Mouse (Mus musculus): ENCODE measurements at regions not wholly inside any gene's neighbourhood (a gene's known extent, or its start where the extent isn't known, plus 50 kb on each side); places are given as distances from the start of the nearest gene placed in this dataset.

DNA sequence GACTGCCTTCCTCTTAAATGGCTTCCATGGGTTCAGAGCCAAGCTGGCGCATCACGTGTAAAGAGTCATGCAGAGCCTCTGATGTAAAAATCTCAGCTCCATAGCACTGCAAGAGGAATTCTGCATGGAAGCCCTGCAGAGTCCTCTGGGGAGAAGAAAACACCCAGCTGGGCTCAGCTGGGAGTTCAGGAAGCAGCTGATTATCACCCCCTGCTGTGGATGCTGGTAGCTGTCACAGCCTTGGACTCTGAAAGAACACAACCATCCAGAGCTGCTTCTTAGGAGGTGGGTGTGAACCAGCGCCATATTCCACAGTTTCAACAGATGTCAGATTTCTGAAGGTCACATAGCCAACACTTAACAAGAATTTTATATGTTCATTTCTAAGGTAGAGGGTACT lies 329.2 kb downstream of the Hs3st1 start:
- Histone ChIP-seq H3K9ac (ENCODE audit: low read depth, low read length) (no peak overlapping the region), H3K27me3 (ENCODE audit: control insufficient read depth, insufficient read depth, low read length) (no peaks in the 10 kb centered on the region), H3K4me3 (ENCODE audit: low read length) (no peak overlapping the region), H3K4me2 (replicated peaks; ENCODE audit: low read depth, low read length) (no peak overlapping the region), H3K36me3 (ENCODE audit: control insufficient read depth, insufficient read depth, low read length) (no peaks in the 10 kb centered on the region), H3K27ac (ENCODE audit: low read depth, low read length) (no peak overlapping the region), H3K9me3 (ENCODE audit: control insufficient read depth, low read length) (no peaks in the 10 kb centered on the region), H3K4me1 (ENCODE audit: control insufficient read depth, insufficient read depth, low read length) (no peaks in the 10 kb centered on the region)
- 71% methylated on average over 3 of the region's 3 CpGs for WGBS
- ATAC-seq (ENCODE audit: low FRiP score, low TSS enrichment): no peak

DNA sequence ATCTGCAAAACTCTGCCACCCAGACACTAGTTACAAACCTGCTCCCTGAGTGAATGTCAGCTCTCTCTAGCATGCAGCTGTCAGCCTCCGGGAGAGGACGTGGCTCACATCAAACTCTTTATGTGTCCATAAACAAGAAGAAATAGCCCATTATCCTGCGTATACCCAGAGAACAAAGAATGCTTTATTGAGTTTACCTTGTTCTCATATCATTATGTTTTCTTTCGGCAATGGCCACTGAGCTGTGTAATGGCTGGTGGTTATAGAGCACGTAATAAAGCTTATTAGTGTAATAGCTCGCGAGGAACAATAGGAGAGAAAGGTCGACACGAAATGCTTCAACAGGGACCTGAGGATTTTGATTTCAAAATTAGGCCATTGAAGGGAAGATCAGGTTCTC lies 331.6 kb downstream of the Hs3st1 start:
- WGBS: 43% methylated on average over 9 of the region's 9 CpGs
- Histone ChIP-seq H3K4me3 (ENCODE audit: low read length) (no peak overlapping the region), H3K4me1 (ENCODE audit: control insufficient read depth, insufficient read depth, low read length) (no peaks in the 10 kb centered on the region), H3K27me3 (ENCODE audit: control insufficient read depth, insufficient read depth, low read length) (no peaks in the 10 kb centered on the region), H3K4me2 (replicated peaks; ENCODE audit: low read depth, low read length) (no peak overlapping the region), H3K36me3 (ENCODE audit: control insufficient read depth, insufficient read depth, low read length) (no peaks in the 10 kb centered on the region), H3K27ac (ENCODE audit: low read depth, low read length) (no peak overlapping the region), H3K9ac (ENCODE audit: low read depth, low read length) (no peak overlapping the region), H3K9me3 (ENCODE audit: control insufficient read depth, low read length) (no peaks in the 10 kb centered on the region)
- ATAC-seq (ENCODE audit: low FRiP score, low TSS enrichment): no peak

DNA sequence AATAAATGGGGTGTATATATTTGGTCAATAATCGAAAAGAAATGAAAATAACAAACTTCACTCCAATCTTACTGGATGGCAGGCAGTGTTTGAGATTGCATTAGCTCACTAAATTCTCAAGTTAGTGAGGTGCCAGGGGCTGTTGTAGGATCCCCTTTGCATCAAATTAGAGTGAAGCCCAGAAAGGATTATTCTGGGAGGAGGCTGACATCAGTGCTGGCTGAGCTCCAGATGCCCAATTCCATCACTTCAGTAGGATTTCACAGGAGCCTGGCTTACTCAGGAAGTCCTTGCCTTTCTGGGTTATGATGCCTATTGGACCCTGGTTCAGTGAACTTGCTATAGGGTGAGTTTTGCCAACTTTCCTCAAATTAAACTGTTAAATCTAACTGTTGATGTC lies 336.5 kb downstream of the Hs3st1 start:
- H3K4me1 ChIP-seq (ENCODE audit: control insufficient read depth, insufficient read depth, low read length): no peaks in the 10 kb centered on the region
- H3K27me3 ChIP-seq (ENCODE audit: control insufficient read depth, insufficient read depth, low read length): no peaks in the 10 kb centered on the region
- no peak overlapping the region for H3K4me3 ChIP-seq (ENCODE audit: low read length)
- H3K4me2 ChIP-seq (replicated peaks; ENCODE audit: low read depth, low read length): no peak overlapping the region
- no peak overlapping the region for H3K27ac ChIP-seq (ENCODE audit: low read depth, low read length)
- WGBS: 92% methylated on average over 1 of the region's 1 CpGs
- H3K36me3 ChIP-seq (ENCODE audit: control insufficient read depth, insufficient read depth, low read length): no peaks in the 10 kb centered on the region
- ATAC-seq (ENCODE audit: low FRiP score, low TSS enrichment): no peak
- no peak overlapping the region for H3K9ac ChIP-seq (ENCODE audit: low read depth, low read length)
- H3K9me3 ChIP-seq (ENCODE audit: control insufficient read depth, low read length): no peaks in the 10 kb centered on the region

DNA sequence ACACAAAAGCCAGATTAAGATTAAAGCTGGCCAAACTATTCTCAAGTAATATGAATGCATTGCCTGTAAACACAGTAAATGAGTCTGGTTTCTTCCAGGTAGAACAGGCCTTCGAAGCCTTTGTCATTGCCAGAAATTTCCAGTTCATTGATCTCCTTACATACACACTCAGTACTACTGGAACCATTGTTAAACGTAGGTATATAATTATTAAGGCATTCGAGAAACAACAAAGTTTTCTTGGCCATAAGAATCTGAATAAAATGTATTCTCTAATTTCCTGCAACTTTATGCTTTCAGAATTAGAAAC lies 337.5 kb downstream of the Hs3st1 start:
- no peak overlapping the region for H3K4me3 ChIP-seq (ENCODE audit: low read length)
- H3K9me3 ChIP-seq (ENCODE audit: control insufficient read depth, low read length): no peaks in the 10 kb centered on the region
- H3K4me1 ChIP-seq (ENCODE audit: control insufficient read depth, insufficient read depth, low read length): no peaks in the 10 kb centered on the region
- WGBS: 88% methylated on average over 3 of the region's 3 CpGs
- H3K36me3 ChIP-seq (ENCODE audit: control insufficient read depth, insufficient read depth, low read length): no peaks in the 10 kb centered on the region
- no peak overlapping the region for H3K4me2 ChIP-seq (replicated peaks; ENCODE audit: low read depth, low read length)
- H3K27ac ChIP-seq (ENCODE audit: low read depth, low read length): no peak overlapping the region
- no peak for ATAC-seq (ENCODE audit: low FRiP score, low TSS enrichment)
- H3K9ac ChIP-seq (ENCODE audit: low read depth, low read length): no peak overlapping the region
- no peaks in the 10 kb centered on the region for H3K27me3 ChIP-seq (ENCODE audit: control insufficient read depth, insufficient read depth, low read length)

DNA sequence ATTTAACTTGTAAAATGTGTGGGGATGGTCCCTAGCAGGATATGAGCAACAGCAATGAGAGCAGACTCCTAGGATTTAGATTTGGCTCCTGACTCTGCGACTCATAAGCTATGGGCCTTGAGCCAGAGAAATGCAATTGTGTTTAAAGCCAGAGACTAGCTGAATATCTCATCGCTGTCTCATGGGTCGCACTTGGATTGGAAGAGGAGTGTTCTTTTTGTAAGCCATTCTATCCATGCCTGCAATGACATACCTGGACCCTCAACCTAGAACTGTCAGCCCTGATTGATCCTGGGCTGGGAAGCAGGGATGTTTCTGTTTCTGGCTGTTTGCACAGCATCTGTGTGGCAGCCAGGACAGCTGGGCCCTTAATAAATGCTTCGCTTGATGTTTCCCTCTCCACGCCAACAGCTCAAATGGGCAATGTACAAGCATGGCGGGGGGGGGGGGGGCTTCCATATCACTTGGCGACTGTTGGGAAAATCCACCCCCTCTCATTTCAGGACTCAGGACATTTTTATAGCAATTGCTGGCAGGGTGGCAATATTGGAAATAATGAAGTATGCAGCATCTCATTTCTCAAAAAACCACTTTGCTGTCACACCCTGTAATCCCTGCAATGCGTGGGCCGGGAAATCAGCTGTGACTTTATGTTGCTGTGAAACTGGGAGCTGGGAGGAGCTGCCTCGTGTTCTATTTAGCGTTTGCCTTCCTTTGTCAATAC lies 338.0 kb downstream of the Hs3st1 start:
- Histone ChIP-seq H3K9ac (ENCODE audit: low read depth, low read length) (no peak overlapping the region), H3K27me3 (ENCODE audit: control insufficient read depth, insufficient read depth, low read length) (no peaks in the 10 kb centered on the region), H3K27ac (ENCODE audit: low read depth, low read length) (no peak overlapping the region), H3K36me3 (ENCODE audit: control insufficient read depth, insufficient read depth, low read length) (no peaks in the 10 kb centered on the region), H3K4me2 (replicated peaks; ENCODE audit: low read depth, low read length) (no peak overlapping the region), H3K4me3 (ENCODE audit: low read length) (no peak overlapping the region), H3K9me3 (ENCODE audit: control insufficient read depth, low read length) (no peaks in the 10 kb centered on the region), H3K4me1 (ENCODE audit: control insufficient read depth, insufficient read depth, low read length) (no peaks in the 10 kb centered on the region)
- no peak for ATAC-seq (ENCODE audit: low FRiP score, low TSS enrichment)
- WGBS: 87% methylated on average over 11 of the region's 11 CpGs

DNA sequence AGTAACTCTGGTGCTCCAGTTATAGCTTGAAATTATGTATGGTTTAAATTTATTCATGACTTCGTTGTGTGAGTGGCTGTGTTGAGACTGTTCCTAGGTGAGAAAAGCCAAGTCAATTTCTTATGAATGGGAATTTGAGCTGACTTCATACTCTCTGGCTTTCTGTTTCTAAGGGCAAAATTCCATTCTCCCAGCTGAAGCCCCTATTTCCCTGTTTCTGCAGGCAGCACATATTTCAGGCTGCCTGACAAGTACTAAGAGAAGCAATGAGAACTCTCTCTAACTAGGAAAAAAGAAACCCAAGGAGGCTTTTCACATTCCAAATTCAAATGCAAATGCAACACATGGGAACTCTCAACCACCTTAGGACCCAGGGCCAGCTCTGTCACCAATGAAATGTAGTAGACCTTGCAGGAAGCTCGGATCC lies 338.7 kb downstream of the Hs3st1 start:
- Histone ChIP-seq H3K9me3 (ENCODE audit: control insufficient read depth, low read length) (no peaks in the 10 kb centered on the region), H3K36me3 (ENCODE audit: control insufficient read depth, insufficient read depth, low read length) (no peaks in the 10 kb centered on the region), H3K27me3 (ENCODE audit: control insufficient read depth, insufficient read depth, low read length) (no peaks in the 10 kb centered on the region), H3K27ac (ENCODE audit: low read depth, low read length) (no peak overlapping the region), H3K9ac (ENCODE audit: low read depth, low read length) (no peak overlapping the region), H3K4me2 (replicated peaks; ENCODE audit: low read depth, low read length) (no peak overlapping the region), H3K4me1 (ENCODE audit: control insufficient read depth, insufficient read depth, low read length) (no peaks in the 10 kb centered on the region), H3K4me3 (ENCODE audit: low read length) (no peak overlapping the region)
- ATAC-seq (ENCODE audit: low FRiP score, low TSS enrichment): no peak
- WGBS: 59% methylated on average over 2 of the region's 2 CpGs

DNA sequence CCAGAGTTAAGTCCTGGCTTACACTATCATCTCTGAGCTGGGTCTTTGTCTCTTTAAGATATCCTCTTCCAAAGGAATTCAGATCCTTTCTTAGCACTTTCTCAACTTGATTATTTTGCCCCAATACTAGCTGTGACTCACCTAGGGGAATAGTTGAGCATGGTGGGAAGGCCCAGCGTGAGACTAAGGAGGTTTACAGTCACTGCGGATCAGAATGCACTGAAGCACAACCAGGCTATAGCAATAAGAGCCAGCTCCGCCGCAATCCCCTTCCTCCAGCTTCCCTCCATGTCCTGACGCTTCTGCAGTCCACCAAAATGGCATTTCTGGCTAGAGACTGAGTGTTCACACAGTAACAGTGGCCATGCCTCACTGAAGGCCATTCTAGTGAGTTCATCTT lies 342.5 kb downstream of the Hs3st1 start:
- H3K9ac ChIP-seq (ENCODE audit: low read depth, low read length): no peak overlapping the region
- no peak overlapping the region for H3K27ac ChIP-seq (ENCODE audit: low read depth, low read length)
- 60% methylated on average over 5 of the region's 5 CpGs for WGBS
- no peaks in the 10 kb centered on the region for H3K27me3 ChIP-seq (ENCODE audit: control insufficient read depth, insufficient read depth, low read length)
- no peak overlapping the region for H3K4me2 ChIP-seq (replicated peaks; ENCODE audit: low read depth, low read length)
- H3K9me3 ChIP-seq (ENCODE audit: control insufficient read depth, low read length): no peaks in the 10 kb centered on the region
- no peaks in the 10 kb centered on the region for H3K36me3 ChIP-seq (ENCODE audit: control insufficient read depth, insufficient read depth, low read length)
- no peaks in the 10 kb centered on the region for H3K4me1 ChIP-seq (ENCODE audit: control insufficient read depth, insufficient read depth, low read length)
- ATAC-seq (ENCODE audit: low FRiP score, low TSS enrichment): no peak
- H3K4me3 ChIP-seq (ENCODE audit: low read length): no peak overlapping the region

DNA sequence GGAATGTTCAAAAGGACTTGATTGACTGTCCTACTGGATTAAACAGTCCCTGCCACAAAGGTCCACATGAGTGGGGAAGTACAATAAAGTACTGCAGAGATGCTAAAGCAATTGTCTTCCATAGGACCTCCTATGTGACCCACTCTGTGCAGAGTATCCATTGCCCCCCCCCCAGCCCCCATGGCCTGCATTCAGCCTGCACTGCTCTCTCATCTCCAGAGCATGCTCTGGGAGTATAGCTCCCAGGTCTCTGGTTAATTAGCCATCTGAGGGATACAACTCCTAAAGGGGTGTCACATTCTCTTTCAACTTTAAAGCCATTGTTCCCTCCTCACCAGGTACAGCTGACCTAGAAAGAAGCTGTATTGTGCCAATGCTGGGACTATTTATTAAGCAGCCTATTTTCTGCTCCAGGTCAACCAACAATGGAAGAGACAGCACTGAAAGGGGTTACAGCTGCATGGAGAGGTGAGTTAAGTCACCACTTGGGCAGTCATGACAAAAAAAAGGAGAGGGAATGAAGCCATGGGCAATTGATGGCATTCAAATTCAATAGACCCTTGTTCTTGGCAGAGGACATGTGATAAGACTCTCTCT lies 364.8 kb downstream of the Hs3st1 start:
- Histone ChIP-seq H3K4me1 (ENCODE audit: control insufficient read depth, insufficient read depth, low read length) (no peaks in the 10 kb centered on the region), H3K9me3 (ENCODE audit: control insufficient read depth, low read length) (no peaks in the 10 kb centered on the region), H3K4me2 (replicated peaks; ENCODE audit: low read depth, low read length) (no peak overlapping the region), H3K36me3 (ENCODE audit: control insufficient read depth, insufficient read depth, low read length) (no peaks in the 10 kb centered on the region), H3K27ac (ENCODE audit: low read depth, low read length) (no peak overlapping the region), H3K4me3 (ENCODE audit: low read length) (no peak overlapping the region), H3K9ac (ENCODE audit: low read depth, low read length) (no peak overlapping the region), H3K27me3 (ENCODE audit: control insufficient read depth, insufficient read depth, low read length) (no peaks in the 10 kb centered on the region)
- ATAC-seq (ENCODE audit: low FRiP score, low TSS enrichment): no peak

DNA sequence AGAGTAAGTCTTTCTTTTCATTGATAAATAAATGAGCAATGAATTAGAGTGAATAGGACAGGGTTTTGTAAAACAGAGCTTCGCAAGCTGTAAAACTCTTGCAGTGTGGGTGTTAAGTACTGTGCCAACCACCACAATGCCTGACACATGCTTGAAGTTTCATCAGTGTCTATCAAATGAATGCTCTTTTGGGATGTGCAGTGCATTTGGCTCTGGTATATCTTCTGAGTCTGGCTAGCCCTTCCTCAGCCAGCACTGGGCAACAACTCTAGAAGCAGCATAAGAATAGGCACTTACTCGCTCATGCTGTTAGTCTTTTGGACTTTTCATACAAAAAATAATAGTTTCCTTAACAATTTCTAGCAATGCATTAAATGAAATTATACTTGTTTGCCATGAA lies 370.9 kb downstream of the Hs3st1 start:
- 94% methylated on average over 2 of the region's 2 CpGs for WGBS
- Histone ChIP-seq H3K27ac (ENCODE audit: low read depth, low read length) (no peak overlapping the region), H3K4me1 (ENCODE audit: control insufficient read depth, insufficient read depth, low read length) (no peaks in the 10 kb centered on the region), H3K9ac (ENCODE audit: low read depth, low read length) (no peak overlapping the region), H3K36me3 (ENCODE audit: control insufficient read depth, insufficient read depth, low read length) (no peaks in the 10 kb centered on the region), H3K27me3 (ENCODE audit: control insufficient read depth, insufficient read depth, low read length) (no peaks in the 10 kb centered on the region), H3K9me3 (ENCODE audit: control insufficient read depth, low read length) (no peaks in the 10 kb centered on the region), H3K4me3 (ENCODE audit: low read length) (no peak overlapping the region), H3K4me2 (replicated peaks; ENCODE audit: low read depth, low read length) (no peak overlapping the region)
- no peak for ATAC-seq (ENCODE audit: low FRiP score, low TSS enrichment)
